Mouse (Mus musculus): ENCODE measurements around the gene Arl4c. TPM values are rescaled to one million over a fixed set of nuclear protein-coding genes. Genes with fewer than 3 reads are reported as not detected.

The Arl4c gene
- polyA plus RNA-seq, 1 experiment = 17.6 TPM

DNA sequence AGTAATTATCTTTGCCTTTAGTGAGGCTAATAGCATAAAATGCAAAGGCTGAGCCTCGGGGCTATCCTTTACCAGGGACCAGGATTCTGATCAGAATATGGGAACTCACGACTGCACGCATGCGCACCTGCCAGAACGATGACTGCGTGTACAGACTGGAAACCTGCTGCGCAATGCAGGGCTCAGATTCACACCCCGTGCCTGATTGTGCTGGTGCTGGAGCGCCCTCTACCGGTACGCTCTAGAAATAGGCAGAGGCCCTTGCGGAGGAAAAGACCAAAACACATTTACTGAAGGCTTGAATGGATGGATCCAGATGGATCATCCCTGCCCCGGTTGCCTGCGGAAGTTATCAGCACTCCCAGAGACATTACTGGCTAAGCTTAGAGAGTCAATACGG is 3.8 kb upstream of the Arl4c start:
- peak; percentile 86 for DNase-seq
- Histone ChIP-seq H3K4me3 (replicated peaks; ENCODE audit: extremely low read depth, low read depth, low read length) (no peak overlapping the region), H3K4me1 (ENCODE audit: control insufficient read depth, insufficient read depth, low read length) (0 out of 2 replicates have a peak, but pooled peaks cover 2% of the 10 kb centered on the region)
- peak; percentile 98 for TF ChIP-seq CTCF (IDR thresholded peaks at IDR 0.05; ENCODE audit: insufficient read depth, low read length)
- no peak for TF ChIP-seq POLR2A (IDR thresholded peaks at IDR 0.05; ENCODE audit: borderline replicate concordance, extremely low read depth, low read depth, low read length)
- WGBS = 2% methylated on average over 15 of the region's 15 CpGs

DNA sequence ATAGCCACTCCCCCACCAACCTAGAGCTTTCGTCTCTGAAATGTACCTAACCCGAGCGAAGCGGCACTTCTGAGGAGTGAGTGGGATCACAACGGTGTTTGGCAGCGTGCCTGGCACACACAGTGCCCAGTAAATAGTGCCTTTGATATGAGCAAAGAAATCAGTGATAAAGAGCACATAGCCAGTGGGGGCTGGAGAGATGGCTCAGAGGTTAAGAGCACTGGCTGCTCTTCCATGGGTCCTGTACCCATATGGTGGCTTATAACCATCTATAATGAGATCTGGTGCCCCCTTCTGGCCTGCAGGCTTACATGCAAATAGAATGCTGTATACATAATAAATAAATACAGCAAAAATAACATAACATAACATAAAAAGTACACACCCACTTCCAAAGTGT is 3.0 kb upstream of the Arl4c start:
- 0 out of 2 replicates have a peak, but pooled peaks cover 2% of the 10 kb centered on the region for H3K4me1 ChIP-seq (ENCODE audit: control insufficient read depth, insufficient read depth, low read length)
- DNase-seq = peak; percentile 64
- TF ChIP-seq CTCF (IDR thresholded peaks at IDR 0.05; ENCODE audit: insufficient read depth, low read length) (no peak), POLR2A (IDR thresholded peaks at IDR 0.05; ENCODE audit: borderline replicate concordance, extremely low read depth, low read depth, low read length) (no peak)
- no peak overlapping the region for H3K4me3 ChIP-seq (replicated peaks; ENCODE audit: extremely low read depth, low read depth, low read length)
- 58% methylated on average over 6 of the region's 6 CpGs for WGBS

DNA sequence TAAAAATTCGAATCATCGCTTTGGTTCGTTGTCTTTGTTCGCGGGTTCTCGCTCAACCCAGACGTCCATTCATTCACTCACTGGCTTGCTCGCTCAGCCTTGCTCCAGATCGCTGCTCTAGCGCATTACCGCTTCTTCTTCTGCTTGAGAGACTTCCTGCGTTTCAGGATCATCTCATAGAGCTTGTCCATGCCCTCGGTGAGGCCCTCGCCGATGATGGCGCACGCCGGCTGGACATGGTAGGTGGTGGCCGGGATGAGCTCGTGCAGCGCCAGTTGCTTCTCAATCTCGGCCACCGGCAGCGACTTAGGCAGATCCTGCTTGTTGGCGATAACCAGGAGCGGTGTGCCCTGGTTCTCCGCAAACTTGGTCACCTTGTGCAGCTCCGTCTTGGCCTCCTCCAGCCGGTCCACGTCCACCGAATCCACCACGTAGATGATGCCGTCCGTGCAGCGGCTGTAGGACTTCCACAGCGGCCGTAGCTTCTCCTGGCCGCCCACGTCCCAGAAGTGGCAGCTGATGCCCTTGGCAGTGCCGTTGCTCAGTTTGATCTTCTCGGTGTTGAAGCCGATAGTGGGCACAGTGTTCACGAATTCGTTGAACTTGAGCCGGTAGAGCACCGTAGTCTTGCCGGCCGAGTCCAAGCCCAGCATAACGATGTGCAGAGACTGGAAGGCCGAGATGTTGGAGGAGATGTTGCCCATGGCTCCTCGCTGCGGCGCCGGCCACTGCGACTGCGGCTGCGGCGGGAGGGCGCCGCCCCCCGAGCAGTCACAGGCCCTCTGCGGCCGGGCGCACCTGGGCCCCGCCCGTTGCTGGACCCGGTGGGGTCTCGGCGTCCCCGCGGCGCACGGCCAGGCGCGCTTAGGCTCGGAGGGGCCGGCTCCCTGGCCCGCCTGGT is 810 bp downstream of the Arl4c start:
- DNase-seq = peak; percentile 65
- peak overlapping the region; percentile 89 for H3K4me3 ChIP-seq (replicated peaks; ENCODE audit: extremely low read depth, low read depth, low read length)
- under 1% methylated on average over 78 of the region's 78 CpGs for WGBS
- TF ChIP-seq CTCF (IDR thresholded peaks at IDR 0.05; ENCODE audit: insufficient read depth, low read length) = no peak
- no peak; the same call in 1 of the 2 replicates for TF ChIP-seq POLR2A (IDR thresholded peaks at IDR 0.05; ENCODE audit: borderline replicate concordance, extremely low read depth, low read depth, low read length)
- peaks cover 2% of the 10 kb centered on the region for H3K4me1 ChIP-seq (ENCODE audit: control insufficient read depth, insufficient read depth, low read length)

DNA sequence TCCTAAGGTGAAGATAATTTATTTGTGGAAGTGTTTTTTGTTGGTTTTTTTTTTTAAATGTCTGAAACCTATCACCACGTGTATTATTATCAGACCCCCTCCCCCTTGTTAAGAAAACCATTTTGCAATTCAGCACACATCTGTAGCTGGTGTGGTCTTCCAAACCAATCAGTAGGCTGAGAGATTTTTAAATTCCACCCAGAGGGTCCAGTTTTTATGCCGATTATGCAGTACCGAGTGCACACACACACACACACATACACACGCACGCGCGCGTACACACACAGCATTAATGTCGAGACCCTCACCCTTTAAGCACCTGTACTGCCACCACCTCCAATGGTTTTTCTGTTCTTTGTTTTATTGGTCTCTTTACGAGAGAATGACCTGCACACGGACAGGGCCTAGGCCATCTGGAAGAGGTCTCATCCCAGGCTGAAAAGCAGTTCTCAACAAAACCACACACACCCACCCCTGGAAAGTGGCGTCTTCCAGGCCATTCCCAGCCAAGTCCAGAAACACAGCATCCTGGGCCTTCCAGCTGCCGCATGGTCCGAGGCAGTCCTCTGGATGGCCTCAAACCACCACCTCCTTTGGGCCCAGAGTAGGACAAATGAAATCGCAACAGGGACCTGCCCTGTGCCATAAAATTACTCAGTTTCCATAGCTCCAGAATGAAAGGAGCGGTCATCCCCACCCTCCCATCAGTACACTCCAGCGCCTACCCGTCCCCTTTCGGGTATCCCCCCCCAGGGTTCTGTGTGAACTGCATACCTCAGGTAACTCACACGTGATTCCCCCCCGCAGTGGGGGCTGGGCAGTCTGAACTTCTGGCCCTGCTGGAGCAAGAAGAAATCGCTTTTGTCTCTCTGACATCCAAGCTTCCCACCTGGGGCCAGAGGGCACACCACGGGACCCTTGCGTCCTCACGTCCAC is 1.9 kb downstream of the Arl4c start:
- WGBS = 18% methylated on average over 25 of the region's 25 CpGs
- DNase-seq = peak; percentile 60
- Histone ChIP-seq H3K4me3 (replicated peaks; ENCODE audit: extremely low read depth, low read depth, low read length) (peak overlapping the region; percentile 89), H3K4me1 (ENCODE audit: control insufficient read depth, insufficient read depth, low read length) (peaks cover 2% of the 10 kb centered on the region)
- TF ChIP-seq POLR2A (IDR thresholded peaks at IDR 0.05; ENCODE audit: borderline replicate concordance, extremely low read depth, low read depth, low read length) = no peak
- no peak for TF ChIP-seq CTCF (IDR thresholded peaks at IDR 0.05; ENCODE audit: insufficient read depth, low read length)

DNA sequence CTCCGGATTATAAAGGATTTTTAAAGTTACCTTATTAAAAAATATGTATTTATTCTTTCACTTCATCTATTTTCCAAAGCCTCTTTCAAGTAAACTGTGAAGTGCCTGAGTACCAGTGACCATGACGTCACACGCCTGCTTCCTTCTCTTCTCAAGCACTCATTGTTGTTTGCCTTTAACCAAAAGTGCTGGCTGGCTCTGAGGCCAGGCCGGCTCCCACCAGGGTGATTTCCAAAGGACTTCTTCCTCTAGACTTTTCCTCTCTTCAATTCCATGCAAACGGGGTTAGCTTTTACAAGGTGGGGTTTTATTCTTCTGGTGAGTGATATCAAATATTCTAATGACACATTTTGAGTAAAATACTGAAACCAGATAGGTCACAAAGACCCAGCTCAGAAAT is 2.6 kb downstream of the Arl4c start:
- peak overlapping the region; percentile 89 for H3K4me3 ChIP-seq (replicated peaks; ENCODE audit: extremely low read depth, low read depth, low read length)
- 17% methylated on average over 5 of the region's 5 CpGs for WGBS
- TF ChIP-seq CTCF (IDR thresholded peaks at IDR 0.05; ENCODE audit: insufficient read depth, low read length) = no peak
- no peak for TF ChIP-seq POLR2A (IDR thresholded peaks at IDR 0.05; ENCODE audit: borderline replicate concordance, extremely low read depth, low read depth, low read length)
- peak; percentile 61 for DNase-seq
- H3K4me1 ChIP-seq (ENCODE audit: control insufficient read depth, insufficient read depth, low read length) = peaks cover 2% of the 10 kb centered on the region

DNA sequence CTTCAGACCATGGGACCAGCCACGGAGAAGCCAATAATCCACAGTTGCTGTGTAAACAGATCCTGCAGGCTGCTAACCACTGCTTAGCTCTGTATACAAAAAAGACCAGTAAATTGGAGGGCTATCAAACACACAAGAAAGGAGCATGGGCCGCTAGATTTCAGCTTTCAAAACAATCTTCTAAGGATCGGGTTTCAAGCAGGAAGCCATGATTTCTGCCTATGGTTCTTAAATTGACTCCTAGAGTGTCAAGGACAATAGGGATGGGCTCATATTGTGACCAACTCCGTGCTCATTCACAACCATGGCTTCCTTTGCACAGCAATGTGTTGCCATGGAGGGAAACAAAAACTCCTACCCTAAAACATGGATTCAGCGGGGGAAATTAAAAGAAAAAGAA is 3.1 kb downstream of the Arl4c start:
- no peak for DNase-seq
- H3K4me1 ChIP-seq (ENCODE audit: control insufficient read depth, insufficient read depth, low read length) = peaks cover 2% of the 10 kb centered on the region
- H3K4me3 ChIP-seq (replicated peaks; ENCODE audit: extremely low read depth, low read depth, low read length) = peak overlapping the region; percentile 15
- WGBS = 22% methylated on average over 5 of the region's 5 CpGs
- TF ChIP-seq POLR2A (IDR thresholded peaks at IDR 0.05; ENCODE audit: borderline replicate concordance, extremely low read depth, low read depth, low read length) (no peak), CTCF (IDR thresholded peaks at IDR 0.05; ENCODE audit: insufficient read depth, low read length) (no peak)

DNA sequence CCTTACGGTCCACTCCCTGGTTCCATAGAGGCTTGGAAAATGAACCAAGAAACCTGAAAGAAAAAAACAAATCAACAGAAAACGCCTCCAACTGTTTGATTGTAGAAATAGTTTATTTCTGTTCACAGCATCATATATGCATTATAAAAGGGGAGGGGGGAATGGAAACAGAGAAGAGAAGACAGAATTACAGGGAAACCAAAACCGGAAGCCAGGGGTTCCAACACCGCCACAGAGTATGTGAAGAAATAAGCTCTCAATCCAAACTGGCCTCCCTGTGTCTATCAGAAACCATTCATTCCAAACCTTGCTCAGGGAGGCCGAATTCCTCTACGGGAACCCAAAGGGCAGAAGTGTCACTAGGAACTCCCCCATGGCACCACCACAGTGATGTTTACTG is 3.9 kb downstream of the Arl4c start:
- WGBS = 68% methylated on average over 6 of the region's 6 CpGs
- TF ChIP-seq CTCF (IDR thresholded peaks at IDR 0.05; ENCODE audit: insufficient read depth, low read length) = no peak
- no peak for DNase-seq
- no peak overlapping the region for H3K4me3 ChIP-seq (replicated peaks; ENCODE audit: extremely low read depth, low read depth, low read length)
- H3K4me1 ChIP-seq (ENCODE audit: control insufficient read depth, insufficient read depth, low read length) = peaks cover 2% of the 10 kb centered on the region

DNA sequence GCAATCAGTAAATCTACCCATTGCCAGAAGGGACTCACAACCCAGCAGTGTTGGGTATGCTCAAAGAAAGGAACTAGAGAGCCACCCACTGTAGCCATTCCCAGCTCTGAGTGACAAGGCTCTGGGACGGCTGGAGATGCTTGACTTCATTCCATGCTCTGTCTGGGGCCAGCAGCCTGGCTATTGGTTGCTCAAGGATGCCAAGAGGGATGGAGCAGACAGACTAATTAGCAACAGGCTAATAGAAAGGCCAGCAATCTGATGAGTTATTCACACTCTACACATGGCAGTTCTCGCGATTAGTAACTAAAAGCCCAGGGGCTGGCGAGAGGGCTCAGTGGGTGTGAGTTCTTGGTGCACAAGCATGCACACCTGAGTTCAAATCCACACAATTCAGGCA is 5.6 kb downstream of the Arl4c start:
- no peak for DNase-seq
- 84% methylated on average over 4 of the region's 4 CpGs for WGBS
- H3K4me1 ChIP-seq (ENCODE audit: control insufficient read depth, insufficient read depth, low read length) = no peaks in the 10 kb centered on the region; the same call in none of the 2 replicates
- H3K4me3 ChIP-seq (replicated peaks; ENCODE audit: extremely low read depth, low read depth, low read length) = no peak overlapping the region
- TF ChIP-seq CTCF (IDR thresholded peaks at IDR 0.05; ENCODE audit: insufficient read depth, low read length) (no peak), POLR2A (IDR thresholded peaks at IDR 0.05; ENCODE audit: borderline replicate concordance, extremely low read depth, low read depth, low read length) (no peak)

DNA sequence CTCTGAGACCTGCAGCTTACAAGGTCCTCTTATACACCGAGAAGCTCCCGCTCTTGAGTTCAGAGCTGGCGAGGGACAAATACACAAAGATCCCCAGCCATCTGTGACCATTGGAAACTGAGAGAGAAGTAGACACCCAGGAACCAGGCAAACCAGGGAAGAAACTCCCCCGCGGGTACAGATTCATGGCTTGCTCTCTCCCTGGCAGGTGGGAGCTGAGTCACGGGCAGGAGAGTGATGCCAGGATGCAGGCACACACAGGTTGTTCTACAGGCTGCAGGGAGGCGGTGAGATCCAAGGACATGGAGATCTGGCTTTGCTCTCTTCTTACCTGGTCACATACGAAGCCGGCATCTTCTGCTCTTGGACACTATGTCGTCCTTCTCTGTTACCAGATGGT is 7.7 kb downstream of the Arl4c start:
- WGBS = 81% methylated on average over 10 of the region's 10 CpGs
- no peak for TF ChIP-seq POLR2A (IDR thresholded peaks at IDR 0.05; ENCODE audit: borderline replicate concordance, extremely low read depth, low read depth, low read length)
- no peak for TF ChIP-seq CTCF (IDR thresholded peaks at IDR 0.05; ENCODE audit: insufficient read depth, low read length)
- DNase-seq = no peak
- H3K4me3 ChIP-seq (replicated peaks; ENCODE audit: extremely low read depth, low read depth, low read length) = no peak overlapping the region
- H3K4me1 ChIP-seq (ENCODE audit: control insufficient read depth, insufficient read depth, low read length) = no peaks in the 10 kb centered on the region; the same call in 1 of the 2 replicates

Data from lung, adult 2 months (tissue).